Mouse (Mus musculus) layer of hippocampus, adult 2 months (tissue): Measurements from ENCODE around the gene Zp3. TPM values are rescaled to one million over a fixed set of nuclear protein-coding genes. Genes with fewer than 3 reads are reported as not detected.

Experiments
- DNase-seq, 2 experiments: peaks; one replicate each; pipeline ENCODE4 v3.0.0; 2022; ENCODE audit warnings: low spot score in 2 of 2
- H3K27ac ChIP-seq: fragments of 200-600 bp; 2 replicates; pipeline ENCODE4 v1.8.1; 2022
- H3K4me3 ChIP-seq: fragments of 200-600 bp; 2 replicates; pipeline ENCODE4 v1.8.1; 2022; ENCODE audit warnings: mild to moderate bottlenecking
- CTCF ChIP-seq: fragments of 200-600 bp; conservative IDR thresholded peaks from 2 replicates; pipeline ENCODE4 v1.8.1; 2022; ENCODE audit warnings: antibody characterized with exemption, mild to moderate bottlenecking, moderate library complexity
- total RNA-seq, 2 experiments: library from RNA; stranded (reverse); gene quantifications; 2 replicates each; pipeline ENCODE4 v1.2.3; 2021

Zp3 gene
- total RNA-seq, 2 experiments from 2014 or later = not detected

DNA sequence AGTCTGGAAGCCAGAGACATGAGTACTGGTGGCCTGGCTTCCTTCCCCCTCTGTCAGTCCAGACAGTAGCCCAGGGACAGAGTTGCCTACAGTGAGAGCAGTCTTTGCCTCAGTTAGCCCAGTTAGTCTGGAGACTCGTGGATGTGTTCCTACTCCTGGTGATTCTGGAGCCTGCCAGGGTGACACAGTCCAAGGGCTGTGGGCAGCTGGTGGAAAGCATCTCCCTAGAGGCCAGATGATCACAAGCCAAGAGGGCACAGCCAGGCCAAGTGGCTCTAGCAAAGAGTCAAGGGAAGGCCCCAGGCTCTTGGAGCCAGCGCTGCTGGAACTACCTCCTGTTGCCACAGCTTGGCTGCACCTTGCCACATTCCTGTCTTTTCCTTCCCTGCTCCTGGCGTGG, 45.8 kb downstream of the Zp3 start:
- no peak for DNase-seq
- TF ChIP-seq CTCF = no peak

DNA sequence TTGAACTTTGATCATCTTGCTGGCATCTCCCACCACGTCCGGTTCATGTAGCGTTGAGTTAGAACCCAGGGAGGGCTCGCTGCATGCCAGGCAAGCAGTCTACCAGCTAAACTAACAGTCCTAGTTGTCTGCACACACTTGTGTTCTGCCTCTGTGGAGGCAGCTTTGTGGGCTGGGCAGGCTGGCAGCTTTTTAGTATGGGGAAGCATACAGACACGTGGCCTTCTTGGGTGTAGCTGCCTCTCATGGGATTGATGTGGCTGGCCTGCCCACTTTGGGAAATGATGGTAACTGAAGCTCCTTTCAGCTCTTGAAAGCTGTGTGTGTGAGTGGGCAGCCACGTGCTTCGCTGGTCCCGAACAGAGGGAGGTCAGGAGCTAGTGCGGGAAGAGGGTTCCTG, 47.0 kb downstream of the Zp3 start:
- H3K4me3 ChIP-seq = no peak overlapping the region
- no peak overlapping the region for H3K27ac ChIP-seq
- peak in 1 of 2 experiments; percentile 36 for DNase-seq
- TF ChIP-seq CTCF = no peak

More for the DNA sequence above, 45.8 kb downstream of the Zp3 start:
- Histone ChIP-seq H3K4me3 (no peak overlapping the region), H3K27ac (no peak overlapping the region)

DNA sequence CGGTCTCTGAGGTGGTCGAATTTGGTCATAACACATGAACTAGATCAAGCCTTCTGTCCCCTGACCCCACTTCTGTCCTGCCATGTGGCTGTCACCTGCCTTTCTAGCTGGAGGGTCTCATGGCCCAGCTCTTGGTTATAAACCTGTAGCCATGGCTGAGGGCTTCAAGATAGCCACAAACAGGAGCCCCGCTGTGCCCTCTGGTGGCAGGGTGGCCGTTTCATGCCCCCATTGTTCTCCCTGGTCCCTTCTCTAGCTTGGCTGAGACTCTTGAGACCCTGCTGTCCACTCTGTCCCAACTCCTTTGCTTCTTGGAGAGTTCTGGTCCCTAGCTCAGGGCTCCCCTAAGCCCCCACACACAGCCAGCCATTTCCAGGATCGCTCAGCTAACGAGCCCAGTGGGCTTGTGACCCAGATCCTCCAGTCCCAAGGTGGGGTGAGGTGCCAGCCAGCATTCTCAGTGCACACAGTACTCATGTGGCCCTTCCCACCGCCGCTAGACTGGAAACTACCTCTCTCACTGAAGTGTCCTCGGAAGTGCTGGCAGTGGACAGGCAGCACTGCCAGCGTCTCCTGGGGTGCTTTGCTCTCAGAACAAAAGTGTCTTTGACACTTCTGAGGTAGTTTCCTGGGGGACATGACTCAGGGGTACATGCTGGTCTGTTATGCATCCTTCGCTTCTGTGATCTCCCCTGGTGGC, 47.9 kb downstream of the Zp3 start:
- peak; percentile 42 for TF ChIP-seq CTCF

DNA sequence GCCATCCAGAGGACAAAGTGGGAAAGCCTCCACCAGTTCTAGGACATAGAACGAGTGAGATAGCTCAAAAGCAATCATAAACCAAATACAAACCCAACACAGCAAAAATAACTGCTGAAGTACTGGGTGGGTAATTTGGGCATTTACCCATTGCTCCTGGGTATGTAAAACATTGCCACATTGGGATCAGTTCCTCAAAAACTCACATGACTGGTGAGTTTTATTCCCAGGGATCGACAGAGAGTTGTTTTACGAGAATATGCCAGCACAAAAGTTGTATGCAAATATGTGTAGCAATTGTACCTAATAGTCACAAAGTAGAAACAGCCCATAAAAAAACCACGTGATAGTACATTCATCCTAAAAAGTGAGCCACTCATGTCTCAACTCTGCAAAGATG, 55.0 kb downstream of the Zp3 start:
- DNase-seq = no peak
- TF ChIP-seq CTCF = no peak
- H3K27ac ChIP-seq = no peak overlapping the region
- no peak overlapping the region for H3K4me3 ChIP-seq

More for the DNA sequence above, 47.9 kb downstream of the Zp3 start:
- Histone ChIP-seq H3K4me3 (no peak overlapping the region), H3K27ac (no peak overlapping the region)
- DNase-seq = no peak

DNA sequence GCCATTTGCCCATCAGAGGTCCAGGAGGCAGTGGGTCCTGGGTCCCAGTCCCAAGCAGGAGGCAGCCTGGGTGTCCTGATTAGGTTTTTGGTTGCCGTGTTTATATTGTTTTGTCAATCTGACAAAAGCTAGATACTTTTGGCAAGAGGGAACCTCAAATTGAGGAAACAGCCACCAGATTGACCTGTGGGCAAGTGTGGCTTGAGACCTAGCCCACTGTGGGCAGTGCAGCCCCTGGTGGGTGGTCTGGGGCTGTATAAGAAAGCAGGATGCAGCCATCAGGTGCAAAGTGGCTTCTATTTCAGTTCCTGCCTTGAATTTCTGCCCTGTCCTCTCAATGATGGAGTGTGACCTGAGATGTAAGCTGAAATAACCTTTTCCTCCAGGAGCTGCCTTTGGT, 55.4 kb downstream of the Zp3 start:
- DNase-seq = no peak
- no peak overlapping the region for H3K27ac ChIP-seq
- H3K4me3 ChIP-seq = no peak overlapping the region
- TF ChIP-seq CTCF = no peak

DNA sequence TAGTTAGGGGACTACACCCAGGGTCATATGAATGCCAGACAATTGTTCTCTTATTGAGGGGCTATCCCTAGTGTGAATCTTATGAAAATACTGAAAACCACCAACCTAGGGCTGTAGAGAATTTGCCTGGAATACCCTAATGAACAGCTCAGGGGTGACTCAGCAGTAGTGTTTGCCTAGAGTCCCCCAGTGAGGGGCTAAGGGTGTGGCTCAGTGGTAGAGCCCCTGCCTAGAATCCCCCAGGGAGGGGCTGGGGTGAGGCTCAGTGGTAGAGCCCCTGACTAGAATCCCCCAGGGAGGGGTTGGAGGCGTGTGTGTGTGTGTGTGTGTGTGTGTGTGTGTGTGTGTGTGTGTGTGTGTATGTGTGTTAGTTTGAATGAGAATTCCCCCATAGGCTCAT, 56.8 kb downstream of the Zp3 start:
- DNase-seq = no peak
- TF ChIP-seq CTCF = no peak
- Histone ChIP-seq H3K27ac (no peak overlapping the region), H3K4me3 (no peak overlapping the region)

Other genes starting within 250 kb of the Zp3 start
- 10 to 100 TPM; 16.9 to 19.8 TPM for gene Tmem120a, start 235.7 kb upstream of the Zp3 start, total RNA-seq
- not detected for gene Styxl1, start 201.7 kb upstream of the Zp3 start, total RNA-seq
- gene Mdh2, start 201.6 kb upstream of the Zp3 start, total RNA-seq = 100 to 1,000 TPM; 382 to 388 TPM
- 10 to 100 TPM; 80.9 to 81.4 TPM for gene Srrm3, start 173.2 kb upstream of the Zp3 start, total RNA-seq
- gene Hspb1, start 92.2 kb upstream of the Zp3 start, total RNA-seq = 10 to 100 TPM; 15.4 to 16.8 TPM
- 1,000 to 10,000 TPM; 1,218 to 1,292 TPM for gene Ywhag, start 45.5 kb upstream of the Zp3 start, total RNA-seq
- gene Ssc4d, start 5.6 kb upstream of the Zp3 start, total RNA-seq = 1 to 10 TPM; 1.4 to 1.9 TPM
- 1 to 10 TPM; 8.0 to 8.3 TPM for gene Dtx2, start 14.7 kb downstream of the Zp3 start, total RNA-seq
- gene Upk3b, start 58.4 kb downstream of the Zp3 start, total RNA-seq = not detected
- not detected for gene Upk3bl, start 74.4 kb downstream of the Zp3 start, total RNA-seq
- 1 to 10 TPM; 2.9 to 4.2 TPM for gene Rasa4, start 103.8 kb downstream of the Zp3 start, total RNA-seq
- 10 to 100 TPM; 67.6 to 77.3 TPM for gene Polr2j, start 136.5 kb downstream of the Zp3 start, total RNA-seq
- gene Lrwd1, start 156.0 kb downstream of the Zp3 start, total RNA-seq = 10 to 100 TPM; 15.7 to 16.9 TPM
- gene Alkbh4, start 156.0 kb downstream of the Zp3 start, total RNA-seq = 10 to 100 TPM; 10.1 to 11.6 TPM
- 100 to 1,000 TPM; 148 to 150 TPM for gene Orai2, start 190.6 kb downstream of the Zp3 start, total RNA-seq
- gene Prkrip1, start 218.9 kb downstream of the Zp3 start, total RNA-seq = 10 to 100 TPM; 31.8 to 35.6 TPM